Mouse (Mus musculus) stomach, postnatal 0 days (tissue): Measurements from ENCODE around the gene Crcp.

Source experiments
- CTCF ChIP-seq: IDR thresholded peaks from 2 replicates; pipeline ENCODE4 v1.5.1; 2016; ENCODE audit warnings: antibody characterized with exemption, low read depth, mild to moderate bottlenecking, moderate library complexity
- EP300 ChIP-seq: optimal IDR thresholded peaks from 2 replicates; pipeline ENCODE3; 2016; ENCODE audit warnings: antibody characterized with exemption

- no peak for TF ChIP-seq EP300
- no peak for TF ChIP-seq CTCF
Measured at GRCm38 (mm10) chr5:130019461-130019860, 9.6 kb upstream of the Crcp start.
